Mouse (Mus musculus) T-cell, adult 2 months (primary cell): ENCODE measurements around the gene Adamts20.

Experiments
- DNase-seq: peaks from one replicate; pipeline ENCODE4 v3.0.0; 2022; ENCODE audit warnings: low spot score

The Adamts20 gene

GRCm38 (mm10) chr15:94252962-94253712 is 212.1 kb downstream of the Adamts20 start:
- DNase-seq = peak; percentile 32

GRCm38 (mm10) chr15:94249766-94250165 is 215.5 kb downstream of the Adamts20 start:
- no peak for DNase-seq

- DNase-seq = no peak
Measured at GRCm38 (mm10) chr15:94248386-94248785, 216.8 kb downstream of the Adamts20 start.

GRCm38 (mm10) chr15:94246669-94247068 is 218.5 kb downstream of the Adamts20 start:
- DNase-seq = no peak

GRCm38 (mm10) chr15:94244336-94244735 is 220.9 kb downstream of the Adamts20 start:
- DNase-seq = no peak

- DNase-seq = no peak
Measured at GRCm38 (mm10) chr15:94242133-94242532, 223.1 kb downstream of the Adamts20 start.

GRCm38 (mm10) chr15:94239637-94240036 is 225.6 kb downstream of the Adamts20 start:
- peak; percentile 37 for DNase-seq

- no peak for DNase-seq
Measured at GRCm38 (mm10) chr15:94239127-94239526, 226.1 kb downstream of the Adamts20 start.

GRCm38 (mm10) chr15:94238058-94238876 is 227.0 kb downstream of the Adamts20 start:
- DNase-seq = no peak

GRCm38 (mm10) chr15:94236726-94237125 is 228.5 kb downstream of the Adamts20 start:
- no peak for DNase-seq

GRCm38 (mm10) chr15:94236121-94236520 is 229.1 kb downstream of the Adamts20 start:
- no peak for DNase-seq

- DNase-seq = no peak
Measured at GRCm38 (mm10) chr15:94235190-94235589, 230.0 kb downstream of the Adamts20 start.

GRCm38 (mm10) chr15:94231246-94231645 is 234.0 kb downstream of the Adamts20 start:
- peak; percentile 49 for DNase-seq

GRCm38 (mm10) chr15:94227388-94227787 is 237.8 kb downstream of the Adamts20 start:
- DNase-seq = no peak

- DNase-seq = no peak
Measured at GRCm38 (mm10) chr15:94223101-94223500, 242.1 kb downstream of the Adamts20 start.

- DNase-seq = peak; percentile 26
Measured at GRCm38 (mm10) chr15:94220686-94221085, 244.5 kb downstream of the Adamts20 start.
